ENCODE assay signal across 9 mouse cellular contexts in genomic region chr3:134240718-134241025, GRCm38 (mm10). TPM values are rescaled to one million over a fixed set of nuclear protein-coding genes. Genes with fewer than 3 reads are reported as not detected.
A peak's percentile ranks its signal among the peaks of the same experiment; 100 is the strongest.
DNase-seq lines count a peak whose midpoint lies in the region; ATAC-seq and TF ChIP-seq lines count a peak whose summit lies in the region.
"Had no signal": no experiment of that assay in that cellular context is flagged by ENCODE, and none has a peak within 500 bp of the region (broad histone marks: within the 10 kb centered on the region; RNA-seq: fewer than 3 reads in every experiment).

No protein-coding gene starts in this region.

- no peaks in the 10 kb centered on the region for H3K36me3 ChIP-seq in heart, embryonic 13.5 days
- H3K36me3 ChIP-seq in ES-E14 (ENCODE audit: control insufficient read depth, insufficient read depth, low read length, poor library complexity, severe bottlenecking): no peaks in the 10 kb centered on the region
- H3K36me3 ChIP-seq in forebrain, embryonic 15.5 days: no peaks in the 10 kb centered on the region
- H3K36me3 ChIP-seq in liver, embryonic 16.5 days (ENCODE audit: control insufficient read depth, insufficient read depth): no peaks in the 10 kb centered on the region
- H3K36me3 ChIP-seq: G1E had no signal

- H3K4me1 ChIP-seq in heart, embryonic 13.5 days: peaks cover 24% of the 10 kb centered on the region
- 0 out of 4 replicates have a peak, but pooled peaks cover 0 to 2% of the 10 kb centered on the region in 2 experiments for H3K4me1 ChIP-seq in ES-E14 (ENCODE audit: control insufficient read depth in 2 of 2, insufficient read depth in 2 of 2, low read length in 2 of 2, poor library complexity in 1 of 2)
- H3K4me1 ChIP-seq in forebrain, embryonic 15.5 days: peaks cover 44% of the 10 kb centered on the region
- H3K4me1 ChIP-seq in liver, embryonic 16.5 days (ENCODE audit: control insufficient read depth, low read depth, low read length): no peaks in the 10 kb centered on the region; the same call in 1 of the 2 replicates

- no peak for ATAC-seq in heart, embryonic 13.5 days (ENCODE audit: extremely low read depth, insufficient number of reproducible peaks, low FRiP score, low TSS enrichment)
- ATAC-seq in forebrain, embryonic 15.5 days (replicated peaks): 0 out of 2 replicates have a peak, but pooled peaks have one; percentile 1
- ATAC-seq in liver, embryonic 16.5 days (ENCODE audit: low read depth): no peak
- ATAC-seq in erythroid progenitor cell, adult 5-6 weeks (replicated peaks; ENCODE audit: low FRiP score, poor library complexity, severe bottlenecking): no peak

- no peaks in the 10 kb centered on the region for H3K9me3 ChIP-seq in heart, embryonic 13.5 days
- no peaks in the 10 kb centered on the region for H3K9me3 ChIP-seq in ES-E14 (ENCODE audit: control insufficient read depth, insufficient read depth, low read depth, low read length)
- H3K9me3 ChIP-seq in forebrain, embryonic 15.5 days: no peaks in the 10 kb centered on the region
- no peaks in the 10 kb centered on the region for H3K9me3 ChIP-seq in liver, embryonic 16.5 days (replicated peaks; ENCODE audit: control insufficient read depth, low read length)

- WGBS in heart, embryonic 13.5 days: 10% methylated on average over 6 of the region's 6 CpGs
- 9% methylated on average over 6 of the region's 6 CpGs for WGBS in forebrain, embryonic 15.5 days
- WGBS in liver, embryonic 16.5 days (ENCODE audit: insufficient replicate concordance): 22% methylated on average over 6 of the region's 6 CpGs

- no peak for DNase-seq in heart, adult 18-20 months
- no peak for DNase-seq in ES-E14 (ENCODE audit: low read depth, low spot score)
- no peak for DNase-seq in thymus, postnatal 10 days (ENCODE audit: low spot score in 2 of 2)
- DNase-seq in Muller cell, postnatal 12 days (ENCODE audit: inconsistent ontology term): no peak

- in situ Hi-C loops in ES-E14 (cut with MboI; ENCODE audit: low sequenced_read_pairs in 2 of 2, unreplicated experiment in 2 of 2): no loop called here

- H3K4me2 ChIP-seq in heart, embryonic 13.5 days: peak overlapping the region; percentile 75
- peak overlapping the region; percentile 89 for H3K4me2 ChIP-seq in forebrain, embryonic 15.5 days (replicated peaks)
- 0 out of 2 replicates have a peak overlapping the region, but pooled peaks have one; percentile 70 for H3K4me2 ChIP-seq in liver, embryonic 16.5 days (ENCODE audit: low read depth, low read length)

- peak overlapping the region; percentile 78 for H3K4me3 ChIP-seq in heart, embryonic 13.5 days
- peak overlapping the region; percentile 74 to 75; a peak in 2 of 4 replicates for H3K4me3 ChIP-seq in ES-E14 (ENCODE audit: insufficient read depth in 1 of 2, low read depth in 1 of 2, low read length in 2 of 2, poor library complexity in 1 of 2, severe bottlenecking in 1 of 2)
- peak overlapping the region; percentile 53 for H3K4me3 ChIP-seq in forebrain, embryonic 15.5 days
- peak overlapping the region; percentile 57 for H3K4me3 ChIP-seq in liver, embryonic 16.5 days (ENCODE audit: low read depth, low read length)

- peak overlapping the region; percentile 95 for H3K27ac ChIP-seq in heart, embryonic 13.5 days (replicated peaks)
- no peak overlapping the region for H3K27ac ChIP-seq in ES-E14 (ENCODE audit: insufficient read depth, low read depth, low read length, poor library complexity, severe bottlenecking)
- peak overlapping the region; percentile 97 for H3K27ac ChIP-seq in forebrain, embryonic 15.5 days (replicated peaks)
- H3K27ac ChIP-seq in liver, embryonic 16.5 days (ENCODE audit: low read length): no peak overlapping the region

- H3K27me3 ChIP-seq in heart, embryonic 13.5 days (replicated peaks): no peaks in the 10 kb centered on the region
- no peaks in the 10 kb centered on the region for H3K27me3 ChIP-seq in forebrain, embryonic 15.5 days
- peaks cover 52% of the 10 kb centered on the region for H3K27me3 ChIP-seq in liver, embryonic 16.5 days (ENCODE audit: control insufficient read depth, insufficient read depth, low read depth, low read length)

- peak overlapping the region; percentile 91 for H3K9ac ChIP-seq in heart, embryonic 13.5 days
- H3K9ac ChIP-seq in ES-E14 (ENCODE audit: insufficient read depth, low read depth, low read length, poor library complexity, severe bottlenecking): no peak overlapping the region
- peak overlapping the region; percentile 80 for H3K9ac ChIP-seq in forebrain, embryonic 15.5 days (replicated peaks)
- H3K9ac ChIP-seq in liver, embryonic 16.5 days (ENCODE audit: low read depth, low read length): no peak overlapping the region

TF ChIP-seq in ES-E14, 5 proteins besides CTCF, POLR2A, EP300 and RAD21:
- TF ChIP-seq ZNF384 (IDR thresholded peaks at IDR 0.05; ENCODE audit: low read depth, low read length) (no peak), CHD2 (IDR thresholded peaks at IDR 0.05; ENCODE audit: low read depth, low read length) (no peak), HCFC1 (IDR thresholded peaks at IDR 0.05; ENCODE audit: borderline replicate concordance, insufficient read depth, low read length) (no peak), ZC3H11A (IDR thresholded peaks at IDR 0.05; ENCODE audit: borderline replicate concordance, low read depth, low read length) (no peak), MAFK (IDR thresholded peaks at IDR 0.05; ENCODE audit: insufficient read depth, low read depth, low read length) (no peak)

RNA-seq across cellular contexts. Expression of gene Cxxc4, which starts 4.4 kb away (rescaled TPM):
- 3.8 and 3.9 TPM in 2 replicates for polyA plus RNA-seq in heart, embryonic 13.5 days (2015; fragmentation: Nextera tagmentation; extraction: Ambion mirVana)
- 1 to 10 TPM; 2.4 to 3.6 TPM for total RNA-seq in heart, adult 18-20 months (2021)
- 0.11 and 0.54 TPM in 2 replicates for total RNA-seq in ES-E14 (2012; rRNA removed)
- polyA plus RNA-seq in forebrain, embryonic 15.5 days (2015; fragmentation: Nextera tagmentation; extraction: Ambion mirVana): 16.1 and 17.1 TPM in 2 replicates
- 0.18 and 0.24 TPM in 2 replicates for polyA plus RNA-seq in liver, embryonic 16.5 days (2015; fragmentation: Nextera tagmentation; extraction: Ambion mirVana)
- total RNA-seq in erythroid progenitor cell, adult 5-6 weeks (2015; ENCODE audit: low replicate concordance): 4.2 TPM in 1 of 2 replicates, not detected in the other
- total RNA-seq in erythroid progenitor cell, adult 5-6 weeks (2017; ENCODE audit: low replicate concordance): not detected in 2 replicates
- polyA plus RNA-seq: G1E had no signal

Comparison
In these comparisons a context has a peak if more than half of its experiments do, and no peak if none do; other contexts are left out.
1. H3K27ac ChIP-seq: peak in heart, embryonic 13.5 days (single experiment) and forebrain, embryonic 15.5 days (single experiment); none in ES-E14 (single experiment) and liver, embryonic 16.5 days (single experiment).
2. H3K9ac ChIP-seq: peak in heart, embryonic 13.5 days (single experiment) and forebrain, embryonic 15.5 days (single experiment); none in ES-E14 (single experiment) and liver, embryonic 16.5 days (single experiment).
3. Peak in every context shown above with its lines, with median percentiles within 50 percentile points of each other: H3K4me2 ChIP-seq and H3K4me3 ChIP-seq.